Mouse (Mus musculus) brain, embryonic 14.5 days (tissue): ENCODE results near the gene Cdc5l. TPM values are rescaled to one million over a fixed set of nuclear protein-coding genes. Genes with fewer than 3 reads are reported as not detected.

Source experiments
- DNase-seq: peaks from one replicate; pipeline ENCODE4 v3.0.0-alpha.2; 2011; ENCODE audit warnings: low read depth
- CTCF ChIP-seq: fragments of 200-500 bp; IDR thresholded peaks from 2 replicates; pipeline ENCODE4 v1.5.1; 2012; ENCODE audit warnings: inconsistent platforms, mild to moderate bottlenecking, moderate library complexity, borderline replicate concordance; ENCODE audit not compliant: insufficient read depth, insufficient read length; ENCODE audit errors: extremely low read depth
- POLR2A ChIP-seq: fragments of 200-500 bp; IDR thresholded peaks from 2 replicates; pipeline ENCODE4 v1.6.1; 2012; ENCODE audit warnings: mild to moderate bottlenecking, inconsistent platforms, borderline replicate concordance; ENCODE audit not compliant: poor library complexity, insufficient read depth, insufficient read length, severe bottlenecking; ENCODE audit errors: extremely low read depth
- polyA plus RNA-seq: library from polyadenylated mRNA; depleted of rRNA; stranded (reverse); fragments of >200 nt; gene quantifications from 2 replicates; pipeline ENCODE4 v1.2.3, GENCODE M21; 2012; rRNA removed

Gene Cdc5l
- polyA plus RNA-seq = 31.0 and 41.3 TPM in 2 replicates

DNA sequence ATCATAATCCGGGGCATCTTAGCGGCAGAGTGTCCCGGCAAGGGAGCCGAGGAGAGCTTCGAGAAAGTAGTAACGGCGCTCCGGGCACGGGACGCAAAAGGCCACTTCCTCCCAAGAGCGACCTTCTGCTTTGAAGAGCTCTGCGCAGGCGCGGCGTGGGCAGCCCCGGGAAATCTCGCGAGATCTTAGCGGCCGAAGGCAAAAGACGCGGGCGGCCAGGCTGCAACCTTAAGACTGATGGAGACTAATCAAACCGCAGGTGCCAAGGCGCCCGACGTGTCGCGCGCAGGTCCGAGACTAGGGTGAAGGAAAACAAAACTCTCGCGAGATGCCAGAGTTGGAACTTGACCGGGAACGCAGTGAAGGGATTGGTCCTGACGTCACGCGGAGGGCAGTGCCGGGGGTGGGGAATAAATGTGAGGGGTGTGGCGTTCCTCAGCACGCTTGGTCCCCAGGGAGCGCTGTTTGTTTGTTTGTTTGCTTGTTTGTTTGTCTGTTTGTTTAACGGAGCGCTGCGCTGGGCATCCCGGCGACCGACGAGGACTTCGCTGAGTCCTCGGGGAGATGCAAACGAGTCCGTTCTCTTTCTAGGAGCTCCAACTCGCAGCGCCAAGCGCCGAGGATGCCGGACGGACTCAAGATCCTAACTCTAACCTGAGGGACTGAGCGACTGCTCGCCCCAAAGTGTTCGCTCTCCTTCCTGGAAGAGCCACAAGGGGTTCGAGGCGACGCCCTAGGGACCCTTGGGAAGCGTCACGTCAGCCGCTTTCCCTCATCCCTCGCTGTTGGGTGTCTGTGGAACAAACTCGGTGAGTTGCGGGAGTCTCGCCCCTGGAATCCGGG lies at the start of gene Cdc5l:
Cdc5l (minus strand) TSS at position 319 of the 843 bp plus-strand sequence.
- peak; percentile 99 for DNase-seq
- TF ChIP-seq CTCF (no peak), POLR2A (peak; percentile 74; the same call in 1 of the 2 replicates)

DNA sequence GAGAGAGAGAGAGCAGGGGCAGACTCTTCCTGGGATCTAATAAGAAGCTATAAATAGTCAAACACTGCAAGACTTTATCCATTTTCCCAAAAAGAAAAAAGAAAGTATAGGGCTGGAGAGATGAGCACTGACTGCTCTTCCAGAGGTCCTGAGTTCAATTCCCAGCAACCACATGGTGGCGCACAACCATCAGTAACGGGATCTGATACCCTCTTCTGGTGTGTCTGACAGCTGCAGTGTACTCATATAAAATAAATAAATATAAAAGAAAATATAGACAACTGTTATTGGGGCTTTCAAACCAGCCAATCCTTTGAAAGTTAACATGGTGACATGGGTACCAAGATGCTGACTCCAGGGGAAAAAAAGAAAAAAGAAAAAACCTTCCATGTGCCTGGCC lies 46.9 kb upstream of the Cdc5l start:
- no peak for DNase-seq
- TF ChIP-seq CTCF (no peak), POLR2A (no peak)

- TF ChIP-seq CTCF = peak; percentile 99
- no peak for TF ChIP-seq POLR2A
- DNase-seq = peak; percentile 86
Measured at GRCm38 (mm10) chr17:45478234-45478825, 44.8 kb upstream of the Cdc5l start.

GRCm38 (mm10) chr17:45474669-45475465 lies 41.3 kb upstream of the Cdc5l start, which contains the start of gene Spats1:
Gene Spats1 (minus strand): TSS chr17:45475415.
- TF ChIP-seq CTCF (no peak), POLR2A (peak; percentile 21; the same call in 1 of the 2 replicates)
- peak; percentile 90 for DNase-seq

- no peak for DNase-seq
- no peak for TF ChIP-seq POLR2A
- TF ChIP-seq CTCF = no peak
Measured at GRCm38 (mm10) chr17:45474146-45474545, 40.6 kb upstream of the Cdc5l start.

DNA sequence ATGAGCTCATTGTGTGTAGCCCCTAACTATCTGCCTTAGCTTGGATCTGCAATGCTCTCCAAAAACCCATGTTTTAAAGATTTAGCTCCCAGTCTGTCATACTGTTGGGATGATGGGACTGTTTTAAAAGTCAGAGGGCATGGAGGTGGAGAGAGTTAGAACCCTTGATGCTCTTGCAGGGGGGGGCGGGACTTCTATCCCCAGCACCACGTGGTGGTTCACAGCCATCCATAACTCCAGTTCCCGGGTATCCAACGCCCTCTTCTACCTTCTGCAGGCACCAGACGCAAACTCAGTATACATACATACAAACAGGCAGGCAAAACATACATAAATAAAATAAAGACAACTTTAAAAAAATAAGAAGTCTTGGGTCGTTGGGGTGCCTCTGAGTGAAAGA lies 40.1 kb upstream of the Cdc5l start:
- DNase-seq = no peak
- TF ChIP-seq CTCF = no peak
- TF ChIP-seq POLR2A = no peak

DNA sequence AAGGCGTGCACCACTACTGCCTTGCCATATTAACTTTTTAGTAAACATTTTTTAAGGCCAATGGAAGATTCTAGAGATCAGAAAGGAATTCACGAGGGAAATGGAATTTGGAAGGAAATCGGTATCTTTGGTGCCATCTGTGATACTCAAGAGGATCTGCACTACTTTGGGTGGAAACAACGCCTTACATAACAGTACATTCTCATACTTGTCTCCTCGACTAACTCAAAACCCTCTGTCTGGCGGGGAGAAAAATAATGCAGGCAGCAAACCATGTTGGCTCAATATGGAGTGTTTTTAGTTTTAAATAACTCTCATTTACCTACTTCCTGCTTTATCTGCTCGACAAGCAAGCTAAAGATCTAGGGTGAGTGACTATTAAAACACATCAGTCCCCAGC lies 37.2 kb upstream of the Cdc5l start:
- DNase-seq = no peak
- no peak for TF ChIP-seq CTCF

DNA sequence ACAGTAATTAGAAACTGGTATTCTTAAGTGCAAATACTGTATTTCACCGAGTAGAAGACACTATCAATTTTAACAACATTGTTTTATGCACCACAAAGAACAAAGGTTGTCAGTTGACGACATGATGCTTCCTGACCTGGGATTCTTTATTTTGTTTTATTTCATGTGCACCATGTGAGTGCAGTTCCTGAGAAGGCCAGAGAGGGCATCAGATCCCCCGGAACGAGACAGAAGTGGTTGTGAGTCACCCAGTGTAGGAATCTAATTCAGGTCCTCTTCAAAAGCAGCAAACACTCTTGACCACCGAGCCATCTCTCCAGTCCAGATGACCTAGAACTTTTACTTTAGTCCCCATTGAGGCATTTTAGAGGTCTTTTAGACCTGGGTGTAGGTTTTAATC lies 34.8 kb upstream of the Cdc5l start:
- TF ChIP-seq POLR2A (no peak), CTCF (peak; percentile 13; the same call in 1 of the 2 replicates)

DNA sequence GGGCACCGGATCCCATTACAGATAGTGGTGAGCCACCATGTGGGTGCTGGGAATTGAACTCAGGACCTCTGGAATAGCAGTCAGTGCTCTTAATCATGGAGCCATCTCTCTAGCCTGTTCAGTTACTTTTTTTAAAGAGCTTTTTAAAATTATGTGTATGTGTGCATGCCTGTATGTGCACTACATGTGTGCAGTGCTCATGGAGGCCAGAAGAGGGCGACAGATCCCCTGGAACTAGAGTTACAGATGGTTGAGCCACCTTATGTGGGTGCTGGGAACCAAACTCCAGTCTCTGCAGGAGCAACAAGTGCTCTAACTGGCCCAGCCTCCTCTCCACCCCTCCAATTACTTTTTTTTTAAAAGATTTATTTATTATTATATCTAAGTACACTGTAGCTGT lies 33.2 kb upstream of the Cdc5l start:
- no peak for DNase-seq
- TF ChIP-seq POLR2A (no peak), CTCF (no peak)

More for the DNA sequence above, 34.8 kb upstream of the Cdc5l start:
- no peak for DNase-seq

- no peak for TF ChIP-seq POLR2A
- no peak for TF ChIP-seq CTCF
Measured at GRCm38 (mm10) chr17:45464255-45464654, 30.7 kb upstream of the Cdc5l start.

DNA sequence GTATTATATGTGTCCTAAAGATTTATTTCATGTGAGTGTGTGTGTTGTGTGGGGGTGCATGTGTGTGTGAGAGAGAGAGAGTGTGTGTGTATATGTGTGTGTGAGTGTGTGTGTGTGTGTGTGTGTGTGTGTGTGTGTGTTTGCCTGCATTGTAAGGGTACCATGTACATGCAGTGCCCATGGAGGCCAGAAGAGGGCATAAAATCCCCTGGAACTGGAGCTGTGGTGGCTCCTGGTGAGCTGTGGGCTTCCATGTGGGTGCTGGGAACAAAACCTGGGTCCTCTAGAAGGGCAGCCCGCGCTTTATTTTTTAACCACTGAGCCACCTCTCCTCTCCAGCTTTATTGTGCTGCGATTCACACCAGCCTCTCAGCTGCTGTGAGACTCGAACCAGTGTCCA lies 29.0 kb upstream of the Cdc5l start:
- no peak for DNase-seq

More at GRCm38 (mm10) chr17:45464255-45464654, 30.7 kb upstream of the Cdc5l start:
- DNase-seq = no peak

More for the DNA sequence above, 29.0 kb upstream of the Cdc5l start:
- TF ChIP-seq POLR2A = no peak
- TF ChIP-seq CTCF = no peak
